Mouse (Mus musculus) thymus, postnatal 10 days (tissue): Measurements from ENCODE around the gene Dse.
"Not testable (repeated sequence)": the region's sequence is repeated elsewhere in the genome, so short reads cannot be mapped to it uniquely, and the experiment has no call there.

ENCODE experiments used
- DNase-seq, 2 experiments: peaks; one replicate each; pipeline ENCODE4 v3.0.0; 2021; ENCODE audit warnings: low spot score in 2 of 2

The Dse gene

GRCm38 (mm10) chr10:34207503-34207850 is at the start of gene Dse:
Dse (minus strand) TSS chr10:34207715.
- DNase-seq = no peak

GRCm38 (mm10) chr10:34252833-34253232 is 45.3 kb upstream of the Dse start:
- not testable (repeated sequence) for DNase-seq

- DNase-seq = no peak
Observed at GRCm38 (mm10) chr10:34249594-34249993, 42.1 kb upstream of the Dse start.

- no peak for DNase-seq
Observed at GRCm38 (mm10) chr10:34247757-34248156, 40.2 kb upstream of the Dse start.

- no peak for DNase-seq
Observed at GRCm38 (mm10) chr10:34246106-34246505, 38.6 kb upstream of the Dse start.

GRCm38 (mm10) chr10:34244745-34245144 is 37.2 kb upstream of the Dse start:
- no peak for DNase-seq

GRCm38 (mm10) chr10:34238536-34238935 is 31.0 kb upstream of the Dse start:
- no peak for DNase-seq

- no peak for DNase-seq
Observed at GRCm38 (mm10) chr10:34236569-34236968, 29.1 kb upstream of the Dse start.

- no peak for DNase-seq
Observed at GRCm38 (mm10) chr10:34235384-34235783, 27.9 kb upstream of the Dse start.

- no peak for DNase-seq
Observed at GRCm38 (mm10) chr10:34233931-34234745, 26.6 kb upstream of the Dse start.

GRCm38 (mm10) chr10:34233418-34233817 is 25.9 kb upstream of the Dse start:
- DNase-seq = no peak

- DNase-seq = no peak
Observed at GRCm38 (mm10) chr10:34230121-34230675, 22.7 kb upstream of the Dse start.

GRCm38 (mm10) chr10:34229491-34229890 is 22.0 kb upstream of the Dse start:
- no peak for DNase-seq

- no peak for DNase-seq
Observed at GRCm38 (mm10) chr10:34223660-34224059, 16.1 kb upstream of the Dse start.

GRCm38 (mm10) chr10:34221909-34222620 is 14.6 kb upstream of the Dse start:
- DNase-seq = no peak

GRCm38 (mm10) chr10:34218191-34218590 is 10.7 kb upstream of the Dse start:
- no peak for DNase-seq

- no peak for DNase-seq
Observed at GRCm38 (mm10) chr10:34215667-34216066, 8.2 kb upstream of the Dse start.

- no peak for DNase-seq
Observed at GRCm38 (mm10) chr10:34209951-34210350, 2.4 kb upstream of the Dse start.

GRCm38 (mm10) chr10:34208031-34208430 is 516 bp upstream of the Dse start:
- DNase-seq = no peak

GRCm38 (mm10) chr10:34206783-34207502 is 572 bp downstream of the Dse start:
- DNase-seq = peak in 1 of 2 experiments; percentile 12

GRCm38 (mm10) chr10:34206436-34206782 is 1.1 kb downstream of the Dse start:
- DNase-seq = peak; percentile 4 to 23

- DNase-seq = no peak
Observed at GRCm38 (mm10) chr10:34205825-34206224, 1.7 kb downstream of the Dse start.
